Mouse (Mus musculus) heart, postnatal 14 days (tissue): ENCODE measurements around the gene Gm9918. TPM values are rescaled to one million over a fixed set of nuclear protein-coding genes. Genes with fewer than 3 reads are reported as not detected.
A peak's percentile ranks its signal among the peaks of the same experiment; 100 is the strongest.

ENCODE experiments used
- DNase-seq, 2 experiments: peaks; one replicate each; pipeline ENCODE4 v3.0.0; 2021 to 2022
- intact Hi-C: fragments of 180-260 bp; cut with DNase I; formaldehyde crosslinking; loops from one replicate; pipeline ENCODE4 v1.15.1; 2025
- total RNA-seq, 2 experiments: library from RNA; stranded (reverse); gene quantifications; 2 replicates each; pipeline ENCODE4 v1.2.3; 2021

Gene Gm9918
- total RNA-seq, 2 experiments from 2014 or later, result not detected

- DNase-seq, result no peak
- intact Hi-C loops, result no loop called here
Observed at GRCm38 (mm10) chr15:102244306-102245191, 25.8 kb upstream of the Gm9918 start.

GRCm38 (mm10) chr15:102245461-102245881 is 24.9 kb upstream of the Gm9918 start:
- no peak for DNase-seq
- intact Hi-C loops, result no loop called here

GRCm38 (mm10) chr15:102245891-102246741 is 24.2 kb upstream of the Gm9918 start:
- intact Hi-C loops, result no loop called here
- peak; percentile 77 to 78 for DNase-seq

DNA sequence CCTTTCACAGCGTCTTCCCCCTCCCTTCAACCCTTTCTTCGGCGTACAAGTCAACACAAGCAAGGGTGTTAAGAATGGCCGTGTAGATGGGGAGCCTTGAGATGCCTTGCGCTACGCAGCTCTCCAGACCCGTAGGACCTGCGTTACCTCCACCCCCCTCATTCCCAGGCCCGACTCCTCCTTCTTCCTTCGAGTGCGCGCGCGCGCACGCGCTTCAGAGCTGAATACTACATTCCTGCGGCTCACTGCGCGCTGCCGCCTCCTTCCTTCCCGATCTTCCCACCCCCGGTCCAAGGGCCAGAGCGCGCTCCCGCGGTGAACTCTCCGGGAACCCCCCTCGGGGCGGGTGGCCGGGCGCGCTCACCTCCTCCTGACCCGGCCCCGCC is 23.5 kb upstream of the Gm9918 start:
- DNase-seq, result peak; percentile 96 to 97
- intact Hi-C loops, result no loop called here

- intact Hi-C loops, result loop anchor here (2.0 kb wide), 1 partner anchor 31 kb away; the partner anchor contains the start of gene Mfsd5
- peak; percentile 79 to 87 for DNase-seq
Observed at GRCm38 (mm10) chr15:102247252-102248130, 22.9 kb upstream of the Gm9918 start.

- intact Hi-C loops, result loop anchor here (2.0 kb wide), 1 partner anchor 31 kb away; the partner anchor contains the start of gene Mfsd5
- DNase-seq, result no peak
Observed at GRCm38 (mm10) chr15:102248131-102248811, 22.1 kb upstream of the Gm9918 start.

- intact Hi-C loops, result loop anchor here (2.0 kb wide), 1 partner anchor 30 kb away; the partner anchor contains the start of gene Mfsd5
Observed at GRCm38 (mm10) chr15:102248812-102249191, 21.6 kb upstream of the Gm9918 start.

GRCm38 (mm10) chr15:102249251-102249691 is 21.1 kb upstream of the Gm9918 start:
- intact Hi-C loops, result loop anchor here (2.0 kb wide), 1 partner anchor 30 kb away; the partner anchor contains the start of gene Mfsd5
- DNase-seq, result peak in 1 of 2 experiments; percentile 61

More at GRCm38 (mm10) chr15:102248812-102249191, 21.6 kb upstream of the Gm9918 start:
- no peak for DNase-seq

DNA sequence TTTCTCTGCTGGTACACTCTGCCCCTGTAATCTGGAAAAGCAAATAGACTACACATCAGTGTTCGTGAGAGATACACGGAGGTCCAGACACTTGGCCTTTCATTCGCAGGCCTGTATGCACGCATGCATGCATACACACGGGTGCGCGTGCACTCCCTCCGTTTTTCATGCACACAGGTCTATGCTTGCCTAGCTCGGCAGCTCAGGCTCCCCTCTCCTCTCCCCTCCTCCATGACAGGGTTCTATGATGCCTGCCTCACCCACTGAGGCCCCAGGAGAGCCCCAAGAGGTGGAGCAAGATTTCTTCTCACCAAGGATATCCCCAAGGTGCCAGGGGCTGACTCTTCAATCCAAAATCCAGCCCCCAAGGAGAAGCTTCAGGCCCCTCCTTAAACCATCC is 20.4 kb upstream of the Gm9918 start:
- no peak for DNase-seq
- intact Hi-C loops, result loop anchor here (2.0 kb wide), 1 partner anchor 29 kb away; the partner anchor contains the start of gene Mfsd5

DNA sequence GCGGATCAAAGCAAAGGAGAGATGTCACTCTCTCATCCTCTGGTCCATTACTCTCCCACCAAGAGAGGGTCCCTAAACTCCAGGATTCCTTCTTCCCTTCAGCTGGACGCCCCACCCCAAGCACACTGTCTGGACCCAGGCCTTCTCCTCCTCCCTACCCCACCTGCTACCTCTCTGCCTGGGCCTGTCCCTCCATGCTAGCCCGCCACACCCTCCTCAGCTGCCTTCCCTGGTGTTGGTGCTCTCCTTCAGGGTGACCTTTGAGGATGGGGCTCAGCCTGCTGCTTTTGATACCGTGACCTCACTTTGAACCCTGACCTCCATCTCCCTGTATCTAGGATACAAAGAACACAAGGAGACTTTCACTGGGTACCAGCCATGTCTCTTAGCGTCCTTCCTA is 19.8 kb upstream of the Gm9918 start:
- intact Hi-C loops, result no loop called here
- no peak for DNase-seq

DNA sequence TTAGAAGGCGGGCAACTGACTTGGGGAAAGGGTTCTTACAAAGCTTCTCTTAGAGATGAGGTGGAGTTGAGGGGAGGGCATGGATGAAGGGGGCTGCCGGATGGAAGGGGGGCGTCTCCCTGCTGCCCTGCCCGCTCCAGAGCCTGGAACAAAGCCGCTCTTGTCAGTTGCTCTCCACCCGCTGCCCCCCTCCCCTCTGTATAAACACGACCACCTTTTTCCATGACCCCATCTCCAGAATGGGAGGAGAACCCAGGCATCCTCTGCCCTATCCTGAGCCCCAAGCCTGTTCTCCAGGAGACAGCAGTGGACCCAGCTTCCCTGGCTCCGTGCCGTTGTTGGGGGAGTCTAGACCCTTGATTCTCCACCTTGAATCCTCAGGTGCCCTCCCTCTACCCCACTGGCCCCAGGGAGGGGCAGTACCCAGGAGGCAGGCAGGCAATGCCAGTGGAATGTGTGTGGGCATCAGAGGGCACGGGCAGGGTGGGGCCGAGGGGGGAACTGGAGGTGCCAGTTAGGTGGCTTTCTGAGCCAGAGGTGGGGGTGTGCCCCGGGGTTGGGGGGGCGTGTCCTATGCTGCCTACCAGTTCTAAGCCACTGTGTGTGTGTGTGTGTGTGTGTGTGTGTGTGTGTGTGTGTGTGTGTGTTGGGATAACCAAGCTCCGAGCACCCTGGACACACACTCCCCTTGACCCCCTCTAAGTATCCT is 14.7 kb upstream of the Gm9918 start:
- intact Hi-C loops, result no loop called here

GRCm38 (mm10) chr15:102256431-102257201 is 13.7 kb upstream of the Gm9918 start:
- intact Hi-C loops, result no loop called here
- no peak for DNase-seq

More for the DNA sequence above, 14.7 kb upstream of the Gm9918 start:
- DNase-seq, result no peak

DNA sequence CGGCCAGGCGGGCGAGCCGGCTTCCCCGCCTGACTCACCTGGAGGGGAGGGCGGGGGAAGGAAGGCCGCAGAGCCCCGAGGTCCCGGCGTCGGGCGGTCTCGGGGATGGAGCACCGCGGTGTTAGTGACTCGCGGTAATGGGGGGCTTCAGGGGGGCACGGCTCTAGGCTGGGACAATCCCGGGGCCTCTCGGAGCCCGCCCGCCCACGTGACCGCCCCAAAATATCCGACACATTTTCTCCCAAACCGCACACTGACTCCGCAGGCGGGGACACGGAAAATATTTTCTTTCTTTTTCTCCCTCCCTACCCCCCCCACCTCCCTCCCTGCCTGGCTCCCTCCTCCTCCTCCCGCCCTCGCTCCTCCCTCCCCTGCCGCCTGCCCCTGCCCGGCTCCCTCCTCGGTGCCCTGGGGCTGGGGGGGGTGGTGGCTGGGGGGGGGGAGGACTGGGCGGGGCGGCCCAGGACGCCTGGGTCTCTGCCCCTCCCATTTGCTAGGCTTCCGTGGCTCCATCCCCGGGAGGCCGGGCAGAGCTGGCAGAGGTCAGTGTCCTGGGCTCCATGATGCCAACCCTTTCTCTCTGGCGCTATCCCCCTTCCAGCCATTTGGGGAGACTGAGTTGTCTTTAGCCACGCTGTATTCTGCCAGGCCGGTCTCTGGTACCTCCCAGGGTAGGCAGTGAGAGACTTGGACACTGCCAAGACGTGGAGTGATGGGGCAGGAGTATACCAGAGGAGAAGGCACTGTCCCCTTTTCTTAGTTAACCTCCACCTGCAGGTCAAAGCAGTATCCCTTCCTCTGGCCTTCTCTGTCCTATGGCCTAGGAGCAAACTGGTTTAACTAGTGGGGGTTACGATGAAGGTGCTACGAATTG is 12.9 kb upstream of the Gm9918 start, which contains the start of gene Rarg:
TSS of gene Rarg (minus strand) at position 316 of the 874 bp plus-strand sequence.
- intact Hi-C loops, result no loop called here
- peak in 1 of 2 experiments; percentile 53 for DNase-seq

DNA sequence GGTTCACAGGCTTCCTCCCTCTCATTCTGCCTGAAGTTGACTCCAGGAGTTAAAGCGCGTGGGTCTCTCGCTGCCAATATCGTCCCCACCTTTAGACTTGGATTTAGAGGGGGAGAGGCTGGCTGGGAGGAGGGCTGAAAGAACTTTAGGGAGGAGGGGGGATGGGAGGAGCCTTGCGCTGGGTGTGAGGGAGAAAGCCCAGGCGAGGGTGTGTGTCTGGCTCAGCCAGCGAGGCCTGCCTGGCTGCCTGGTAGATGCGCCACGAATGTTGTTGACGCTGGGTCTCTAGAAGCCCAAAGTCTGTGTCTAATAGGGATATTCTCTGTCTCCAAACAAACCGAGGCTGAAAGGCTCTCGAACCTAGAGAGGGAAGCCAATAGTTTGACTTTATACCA is 12.3 kb upstream of the Gm9918 start:
- peak; percentile 64 to 65 for DNase-seq
- intact Hi-C loops, result no loop called here

- intact Hi-C loops, result no loop called here
Observed at GRCm38 (mm10) chr15:102258581-102259253, 11.6 kb upstream of the Gm9918 start.

GRCm38 (mm10) chr15:102262582-102262981 is 7.8 kb upstream of the Gm9918 start:
- intact Hi-C loops, result no loop called here
- no peak for DNase-seq

More at GRCm38 (mm10) chr15:102258581-102259253, 11.6 kb upstream of the Gm9918 start:
- DNase-seq, result no peak
